ENCODE assay signal across 8 mouse cellular contexts in genomic region chr9:25251174-25251573, GRCm38 (mm10). TPM values are rescaled to one million over a fixed set of nuclear protein-coding genes. Genes with fewer than 3 reads are reported as not detected.
DNase-seq lines count a peak whose midpoint lies in the region; ATAC-seq and TF ChIP-seq lines count a peak whose summit lies in the region.

No protein-coding gene starts in this region.

- TF ChIP-seq EP300 in liver, embryonic 14.5 days (IDR thresholded peaks at IDR 0.05; ENCODE audit: low read depth): no peak

- ATAC-seq in liver, embryonic 14.5 days (ENCODE audit: insufficient read depth): no peak

- H3K9ac ChIP-seq in liver, embryonic 14.5 days (replicated peaks): peak overlapping the region; percentile 98

- no peaks in the 10 kb centered on the region for H3K27me3 ChIP-seq in thymus, adult 2 months (ENCODE audit: control insufficient read depth, insufficient read depth, low read length)
- no peaks in the 10 kb centered on the region for H3K27me3 ChIP-seq in liver, embryonic 14.5 days (ENCODE audit: control insufficient read depth, insufficient read depth, low read length)

- H3K9me3 ChIP-seq in liver, embryonic 14.5 days (ENCODE audit: control insufficient read depth, low read length): no peaks in the 10 kb centered on the region

- DNase-seq in gastrocnemius, adult 2 months: no peak
- DNase-seq in gastrocnemius, postnatal 25 days: no peak
- no peak for DNase-seq in thymus, adult 2 months
- DNase-seq in thymus, postnatal 14 days: no peak
- no peak for DNase-seq in liver, embryonic 14.5 days (ENCODE audit: low read depth in 3 of 3, low spot score in 3 of 3)
- DNase-seq in ovary, postnatal 10 days (ENCODE audit: low spot score): no peak
- no peak for DNase-seq in right cerebral cortex, adult 18-20 months
- no peak for DNase-seq in urinary bladder, adult 2 months (ENCODE audit: low spot score)

- intact Hi-C loops in gastrocnemius, adult 2 months (cut with DNase I): loop anchor here (5.0 to 10.0 kb wide), 2 partner anchors 56 to 234 kb away; partner anchors contain the start of gene Eepd1

- H3K4me2 ChIP-seq in liver, embryonic 14.5 days (ENCODE audit: low read depth): peak overlapping the region; percentile 86

- no peaks in the 10 kb centered on the region for H3K36me3 ChIP-seq in thymus, adult 2 months (ENCODE audit: control insufficient read depth, insufficient read depth, low read length)
- no peaks in the 10 kb centered on the region for H3K36me3 ChIP-seq in liver, embryonic 14.5 days (replicated peaks; ENCODE audit: control insufficient read depth, insufficient read depth, low read depth)

- peak overlapping the region; percentile 80 for H3K4me3 ChIP-seq in gastrocnemius, adult 2 months
- H3K4me3 ChIP-seq in thymus, adult 2 months (ENCODE audit: control insufficient read depth, insufficient read depth, low read length): peak overlapping the region; percentile 90
- peak overlapping the region; percentile 95 to 96 for H3K4me3 ChIP-seq in liver, embryonic 14.5 days (ENCODE audit: insufficient read depth in 1 of 2, low read depth in 2 of 2, low read length in 2 of 2)

- WGBS in thymus, adult 2 months: 3% methylated on average over 6 of the region's 6 CpGs
- WGBS in liver, embryonic 14.5 days (ENCODE audit: insufficient replicate concordance): 3% methylated on average over 6 of the region's 6 CpGs

- 0 out of 2 replicates have a peak, but pooled peaks cover 2% of the 10 kb centered on the region for H3K4me1 ChIP-seq in thymus, adult 2 months (replicated peaks; ENCODE audit: control insufficient read depth, insufficient read depth, low read length)
- peaks cover 10 to 13% of the 10 kb centered on the region in 2 experiments for H3K4me1 ChIP-seq in liver, embryonic 14.5 days (replicated peaks; ENCODE audit: control insufficient read depth in 2 of 2, insufficient read depth in 2 of 2, low read length in 1 of 2)

- H3K27ac ChIP-seq in gastrocnemius, adult 2 months: peak overlapping the region; percentile 97
- H3K27ac ChIP-seq in thymus, adult 2 months (ENCODE audit: control insufficient read depth, insufficient read depth, low read length): peak overlapping the region; percentile 86
- peak overlapping the region; percentile 92 for H3K27ac ChIP-seq in liver, embryonic 14.5 days

- no peak for TF ChIP-seq CTCF in gastrocnemius, adult 2 months (IDR thresholded peaks at IDR 0.05)
- no peak for TF ChIP-seq CTCF in thymus, adult 2 months (IDR thresholded peaks at IDR 0.05; ENCODE audit: borderline replicate concordance, control insufficient read depth, extremely low read depth, insufficient read depth, low read length, poor library complexity)
- no peak for TF ChIP-seq CTCF in liver, embryonic 14.5 days (IDR thresholded peaks at IDR 0.05; ENCODE audit: low read depth)

- no peak for TF ChIP-seq POLR2A in thymus, adult 2 months (IDR thresholded peaks at IDR 0.05; ENCODE audit: control insufficient read depth, extremely low read depth, insufficient read depth, low read length, poor library complexity)

RNA-seq across cellular contexts. Expression of gene Sept7, which starts 1.1 kb away (rescaled TPM):
- total RNA-seq in gastrocnemius, adult 2 months (2021): 10 to 100 TPM; 69.5 to 88.3 TPM
- total RNA-seq in gastrocnemius, postnatal 25 days (2021): 10 to 100 TPM; 70.1 to 71.5 TPM
- 16.0 and 16.2 TPM in 2 replicates for polyA plus RNA-seq in thymus, adult 2 months (2012; rRNA removed)
- 17.9 and 32.6 TPM in 2 replicates for polyA plus RNA-seq in liver, embryonic 14.5 days (2012; rRNA removed)
- 86.3 and 92.0 TPM in 2 replicates for polyA plus RNA-seq in liver, embryonic 14.5 days (2014; fragmentation: Nextera tagmentation; extraction: Ambion mirVana)
- polyA plus RNA-seq in urinary bladder, adult 2 months (2012; rRNA removed): 112 and 123 TPM in 2 replicates
